In the genomic region with DNA sequence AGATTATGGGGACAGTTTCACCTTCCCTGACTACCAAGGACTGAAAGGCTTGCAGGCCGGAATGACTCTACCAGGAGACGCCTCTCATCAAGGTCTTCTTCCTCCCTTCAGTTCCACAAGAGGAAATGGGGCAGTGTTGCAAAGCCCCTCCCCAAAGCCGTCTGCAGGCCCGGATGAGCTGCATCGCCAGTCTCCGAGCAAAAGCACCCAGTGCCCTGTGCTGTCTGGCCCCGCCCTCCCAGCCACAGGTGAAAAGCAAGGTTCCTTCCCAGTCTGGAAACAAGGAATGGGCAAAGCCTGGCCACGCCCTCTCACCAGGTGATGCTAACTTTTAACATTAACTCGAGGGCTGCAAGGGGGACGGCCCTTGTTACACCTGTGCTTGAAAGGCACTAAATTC, we compare ENCODE assay signal across 10 mouse cellular contexts. TPM values are rescaled to one million over a fixed set of nuclear protein-coding genes. Genes with fewer than 3 reads are reported as not detected.
DNase-seq lines count a peak whose midpoint lies in the region; ATAC-seq and TF ChIP-seq lines count a peak whose summit lies in the region.
"Had no signal": no experiment of that assay in that cellular context is flagged by ENCODE, and none has a peak within 500 bp of the region (broad histone marks: within the 10 kb centered on the region; RNA-seq: fewer than 3 reads in every experiment).

No protein-coding gene starts in this region.

- ATAC-seq in forebrain, embryonic 15.5 days (replicated peaks): no peak
- ATAC-seq in forebrain, embryonic 12.5 days (ENCODE audit: low FRiP score): no peak
- no peak for ATAC-seq in embryonic facial prominence, embryonic 15.5 days (ENCODE audit: insufficient number of reproducible peaks, low FRiP score, low TSS enrichment, low read depth)
- ATAC-seq in stomach, embryonic 14.5 days (ENCODE audit: insufficient number of reproducible peaks, insufficient read depth, low FRiP score, low read depth): peak; percentile 35; the same call in 1 of the 2 replicates
- ATAC-seq in hindbrain, embryonic 14.5 days (ENCODE audit: low FRiP score): no peak
- no peak for ATAC-seq in hindbrain, postnatal 0 days

- peaks cover 26% of the 10 kb centered on the region for H3K36me3 ChIP-seq in forebrain, embryonic 15.5 days
- peaks cover 61% of the 10 kb centered on the region for H3K36me3 ChIP-seq in forebrain, embryonic 12.5 days (replicated peaks)
- peaks cover 40% of the 10 kb centered on the region for H3K36me3 ChIP-seq in embryonic facial prominence, embryonic 15.5 days
- peaks cover 20% of the 10 kb centered on the region for H3K36me3 ChIP-seq in stomach, embryonic 14.5 days (ENCODE audit: control insufficient read depth, insufficient read depth, low read length)
- H3K36me3 ChIP-seq in hindbrain, embryonic 14.5 days (replicated peaks; ENCODE audit: control insufficient read depth, insufficient read depth): peaks cover 37% of the 10 kb centered on the region
- peaks cover 23% of the 10 kb centered on the region; the same call in 1 of the 2 replicates for H3K36me3 ChIP-seq in hindbrain, postnatal 0 days (ENCODE audit: insufficient read depth, low read length)

- 65% methylated on average over 10 of the region's 10 CpGs for WGBS in forebrain, embryonic 15.5 days
- whole genome bisulfite sequencing in forebrain, embryonic 12.5 days: 65% methylated on average over 10 of the region's 10 CpGs
- 48% methylated on average over 10 of the region's 10 CpGs for WGBS in embryonic facial prominence, embryonic 15.5 days
- WGBS in stomach, embryonic 14.5 days: 52% methylated on average over 10 of the region's 10 CpGs
- 68% methylated on average over 10 of the region's 10 CpGs for WGBS in hindbrain, embryonic 14.5 days
- 62% methylated on average over 10 of the region's 10 CpGs for WGBS in hindbrain, postnatal 0 days

- no peaks in the 10 kb centered on the region for H3K9me3 ChIP-seq in forebrain, embryonic 15.5 days
- no peaks in the 10 kb centered on the region for H3K9me3 ChIP-seq in forebrain, embryonic 12.5 days
- H3K9me3 ChIP-seq in embryonic facial prominence, embryonic 15.5 days (replicated peaks): no peaks in the 10 kb centered on the region
- H3K9me3 ChIP-seq in stomach, embryonic 14.5 days (ENCODE audit: control insufficient read depth, low read depth, low read length): no peaks in the 10 kb centered on the region
- H3K9me3 ChIP-seq in hindbrain, embryonic 14.5 days (ENCODE audit: control insufficient read depth, low read length): no peaks in the 10 kb centered on the region
- H3K9me3 ChIP-seq in hindbrain, postnatal 0 days (ENCODE audit: low read length): no peaks in the 10 kb centered on the region

- peaks cover 19% of the 10 kb centered on the region for H3K4me1 ChIP-seq in forebrain, embryonic 15.5 days
- H3K4me1 ChIP-seq in forebrain, embryonic 12.5 days: peaks cover 10% of the 10 kb centered on the region
- H3K4me1 ChIP-seq in embryonic facial prominence, embryonic 15.5 days: peaks cover 21% of the 10 kb centered on the region
- H3K4me1 ChIP-seq in stomach, embryonic 14.5 days (ENCODE audit: control insufficient read depth, insufficient read depth, low read length): peaks cover 14% of the 10 kb centered on the region; the same call in 1 of the 2 replicates
- H3K4me1 ChIP-seq in hindbrain, embryonic 14.5 days (replicated peaks; ENCODE audit: control insufficient read depth, insufficient read depth, low read length): no peaks in the 10 kb centered on the region
- peaks cover 3% of the 10 kb centered on the region; the same call in 1 of the 2 replicates for H3K4me1 ChIP-seq in hindbrain, postnatal 0 days (ENCODE audit: insufficient read depth, low read length)

- no peak overlapping the region for H3K4me2 ChIP-seq in forebrain, embryonic 15.5 days (replicated peaks)
- no peak overlapping the region for H3K4me2 ChIP-seq in forebrain, embryonic 12.5 days
- no peak overlapping the region for H3K4me2 ChIP-seq in embryonic facial prominence, embryonic 15.5 days (replicated peaks)
- H3K4me2 ChIP-seq in stomach, embryonic 14.5 days (replicated peaks; ENCODE audit: low read depth, low read length): no peak overlapping the region
- no peak overlapping the region for H3K4me2 ChIP-seq in hindbrain, embryonic 14.5 days (replicated peaks)
- H3K4me2 ChIP-seq in hindbrain, postnatal 0 days (ENCODE audit: low read depth, low read length): no peak overlapping the region

- peak overlapping the region; percentile 31; the same call in 1 of the 2 replicates for H3K27ac ChIP-seq in forebrain, embryonic 15.5 days (replicated peaks)
- H3K27ac ChIP-seq in forebrain, embryonic 12.5 days: no peak overlapping the region
- H3K27ac ChIP-seq in embryonic facial prominence, embryonic 15.5 days (replicated peaks): 0 out of 2 replicates have a peak overlapping the region, but pooled peaks have one; percentile 8
- peak overlapping the region; percentile 58; the same call in 1 of the 2 replicates for H3K27ac ChIP-seq in stomach, embryonic 14.5 days (ENCODE audit: low read length)
- H3K27ac ChIP-seq in hindbrain, embryonic 14.5 days: no peak overlapping the region
- no peak overlapping the region for H3K27ac ChIP-seq in hindbrain, postnatal 0 days

- no peak overlapping the region for H3K4me3 ChIP-seq in forebrain, embryonic 15.5 days
- H3K4me3 ChIP-seq in forebrain, embryonic 12.5 days (replicated peaks): no peak overlapping the region
- H3K4me3 ChIP-seq in embryonic facial prominence, embryonic 15.5 days (replicated peaks): no peak overlapping the region
- no peak overlapping the region for H3K4me3 ChIP-seq in stomach, embryonic 14.5 days (ENCODE audit: low read depth, low read length)
- no peak overlapping the region for H3K4me3 ChIP-seq in hindbrain, embryonic 14.5 days (replicated peaks; ENCODE audit: low read length)
- H3K4me3 ChIP-seq in hindbrain, postnatal 0 days (ENCODE audit: low read length): no peak overlapping the region
- H3K4me3 ChIP-seq: myocyte had no signal

- TF ChIP-seq CTCF in hindbrain, postnatal 0 days (IDR thresholded peaks at IDR 0.05; ENCODE audit: low read depth): no peak

- H3K9ac ChIP-seq in forebrain, embryonic 15.5 days (replicated peaks): no peak overlapping the region
- no peak overlapping the region for H3K9ac ChIP-seq in forebrain, embryonic 12.5 days
- H3K9ac ChIP-seq in embryonic facial prominence, embryonic 15.5 days: no peak overlapping the region
- no peak overlapping the region for H3K9ac ChIP-seq in stomach, embryonic 14.5 days (replicated peaks; ENCODE audit: low read depth, low read length)
- H3K9ac ChIP-seq in hindbrain, embryonic 14.5 days: no peak overlapping the region
- H3K9ac ChIP-seq in hindbrain, postnatal 0 days (replicated peaks; ENCODE audit: low read length): no peak overlapping the region

- H3K27me3 ChIP-seq in forebrain, embryonic 15.5 days: no peaks in the 10 kb centered on the region
- H3K27me3 ChIP-seq in forebrain, embryonic 12.5 days: no peaks in the 10 kb centered on the region
- no peaks in the 10 kb centered on the region for H3K27me3 ChIP-seq in embryonic facial prominence, embryonic 15.5 days
- no peaks in the 10 kb centered on the region for H3K27me3 ChIP-seq in stomach, embryonic 14.5 days (ENCODE audit: control insufficient read depth, insufficient read depth, low read length)
- H3K27me3 ChIP-seq in hindbrain, embryonic 14.5 days (ENCODE audit: control insufficient read depth, insufficient read depth, low read length): no peaks in the 10 kb centered on the region
- H3K27me3 ChIP-seq in hindbrain, postnatal 0 days (ENCODE audit: insufficient read depth, low read length): no peaks in the 10 kb centered on the region

- DNase-seq in kidney, postnatal 4 days: peak; percentile 65 to 76
- DNase-seq in hindbrain, embryonic 14.5 days (ENCODE audit: low spot score): no peak
- no peak for DNase-seq in hindbrain, postnatal 0 days (ENCODE audit: low spot score)
- no peak for DNase-seq in adrenal gland, postnatal 36 days
- DNase-seq: heart, postnatal 4 days had no signal

RNA-seq across cellular contexts. Expression of a gene that starts 16.8 kb away (rescaled TPM):
- 39.6 and 42.2 TPM in 2 replicates for polyA plus RNA-seq in forebrain, embryonic 15.5 days (2015; fragmentation: Nextera tagmentation; extraction: Ambion mirVana)
- polyA plus RNA-seq in forebrain, embryonic 12.5 days (2016; fragmentation: Nextera tagmentation; extraction: Ambion mirVana): 23.9 and 25.1 TPM in 2 replicates
- polyA plus RNA-seq in embryonic facial prominence, embryonic 15.5 days (2015; fragmentation: Nextera tagmentation; extraction: Ambion mirVana): 26.9 and 27.0 TPM in 2 replicates
- 18.6 and 24.0 TPM in 2 replicates for polyA plus RNA-seq in stomach, embryonic 14.5 days (2014; fragmentation: Nextera tagmentation; extraction: Ambion mirVana)
- polyA plus RNA-seq in hindbrain, embryonic 14.5 days (2014; fragmentation: Nextera tagmentation; extraction: Ambion mirVana): 25.5 and 30.2 TPM in 2 replicates
- 63.3 and 67.9 TPM in 2 replicates for total RNA-seq in hindbrain, postnatal 0 days (2014; rRNA removed)
- polyA plus RNA-seq in hindbrain, postnatal 0 days (2015; fragmentation: Nextera tagmentation; extraction: Ambion mirVana): 35.0 and 35.6 TPM in 2 replicates
- total RNA-seq in adrenal gland, postnatal 36 days (2021): 10 to 100 TPM; 27.4 to 27.7 TPM

RNA-seq across cellular contexts. Expression of a gene that starts 17.3 kb away (rescaled TPM):
- polyA plus RNA-seq in forebrain, embryonic 15.5 days (2015; fragmentation: Nextera tagmentation; extraction: Ambion mirVana): 47.1 and 47.2 TPM in 2 replicates
- polyA plus RNA-seq in forebrain, embryonic 12.5 days (2016; fragmentation: Nextera tagmentation; extraction: Ambion mirVana): 53.2 and 56.7 TPM in 2 replicates
- polyA plus RNA-seq in embryonic facial prominence, embryonic 15.5 days (2015; fragmentation: Nextera tagmentation; extraction: Ambion mirVana): 48.6 and 49.5 TPM in 2 replicates
- polyA plus RNA-seq in stomach, embryonic 14.5 days (2014; fragmentation: Nextera tagmentation; extraction: Ambion mirVana): 46.8 and 51.2 TPM in 2 replicates
- 42.3 and 43.7 TPM in 2 replicates for polyA plus RNA-seq in hindbrain, embryonic 14.5 days (2014; fragmentation: Nextera tagmentation; extraction: Ambion mirVana)
- total RNA-seq in hindbrain, postnatal 0 days (2014; rRNA removed): 29.5 and 36.8 TPM in 2 replicates
- 50.6 and 51.5 TPM in 2 replicates for polyA plus RNA-seq in hindbrain, postnatal 0 days (2015; fragmentation: Nextera tagmentation; extraction: Ambion mirVana)
- 10 to 100 TPM; 32.0 to 39.7 TPM for total RNA-seq in adrenal gland, postnatal 36 days (2021)

RNA-seq across cellular contexts. Expression of a gene that starts 17.6 kb away (rescaled TPM):
- 25.2 and 27.6 TPM in 2 replicates for polyA plus RNA-seq in forebrain, embryonic 15.5 days (2015; fragmentation: Nextera tagmentation; extraction: Ambion mirVana)
- polyA plus RNA-seq in forebrain, embryonic 12.5 days (2016; fragmentation: Nextera tagmentation; extraction: Ambion mirVana): 24.5 and 25.7 TPM in 2 replicates
- 19.2 and 19.6 TPM in 2 replicates for polyA plus RNA-seq in embryonic facial prominence, embryonic 15.5 days (2015; fragmentation: Nextera tagmentation; extraction: Ambion mirVana)
- polyA plus RNA-seq in stomach, embryonic 14.5 days (2014; fragmentation: Nextera tagmentation; extraction: Ambion mirVana): 21.3 and 25.4 TPM in 2 replicates
- polyA plus RNA-seq in hindbrain, embryonic 14.5 days (2014; fragmentation: Nextera tagmentation; extraction: Ambion mirVana): 22.2 and 24.2 TPM in 2 replicates
- total RNA-seq in hindbrain, postnatal 0 days (2014; rRNA removed): 17.7 and 32.4 TPM in 2 replicates
- polyA plus RNA-seq in hindbrain, postnatal 0 days (2015; fragmentation: Nextera tagmentation; extraction: Ambion mirVana): 19.7 and 22.5 TPM in 2 replicates
- total RNA-seq in adrenal gland, postnatal 36 days (2021): 10 to 100 TPM; 13.4 to 18.7 TPM

RNA-seq across cellular contexts. Expression of a gene that starts 17.7 kb away (rescaled TPM):
- polyA plus RNA-seq in forebrain, embryonic 15.5 days (2015; fragmentation: Nextera tagmentation; extraction: Ambion mirVana): 36.9 and 37.6 TPM in 2 replicates
- 35.3 and 38.3 TPM in 2 replicates for polyA plus RNA-seq in forebrain, embryonic 12.5 days (2016; fragmentation: Nextera tagmentation; extraction: Ambion mirVana)
- polyA plus RNA-seq in embryonic facial prominence, embryonic 15.5 days (2015; fragmentation: Nextera tagmentation; extraction: Ambion mirVana): 26.7 and 27.6 TPM in 2 replicates
- polyA plus RNA-seq in stomach, embryonic 14.5 days (2014; fragmentation: Nextera tagmentation; extraction: Ambion mirVana): 20.7 and 24.4 TPM in 2 replicates
- polyA plus RNA-seq in hindbrain, embryonic 14.5 days (2014; fragmentation: Nextera tagmentation; extraction: Ambion mirVana): 38.0 and 41.9 TPM in 2 replicates
- 59.9 and 63.8 TPM in 2 replicates for total RNA-seq in hindbrain, postnatal 0 days (2014; rRNA removed)
- 30.6 and 31.3 TPM in 2 replicates for polyA plus RNA-seq in hindbrain, postnatal 0 days (2015; fragmentation: Nextera tagmentation; extraction: Ambion mirVana)
- 10 to 100 TPM; 35.4 to 39.5 TPM for total RNA-seq in adrenal gland, postnatal 36 days (2021)

RNA-seq across cellular contexts. Expression of a gene that starts 43.2 kb away (rescaled TPM):
- polyA plus RNA-seq in forebrain, embryonic 15.5 days (2015; fragmentation: Nextera tagmentation; extraction: Ambion mirVana): 0.18 and 0.38 TPM in 2 replicates
- polyA plus RNA-seq in forebrain, embryonic 12.5 days (2016; fragmentation: Nextera tagmentation; extraction: Ambion mirVana): 0.32 and 0.69 TPM in 2 replicates
- polyA plus RNA-seq in embryonic facial prominence, embryonic 15.5 days (2015; fragmentation: Nextera tagmentation; extraction: Ambion mirVana): 1.6 and 2.1 TPM in 2 replicates
- 0.49 and 0.52 TPM in 2 replicates for polyA plus RNA-seq in stomach, embryonic 14.5 days (2014; fragmentation: Nextera tagmentation; extraction: Ambion mirVana)
- polyA plus RNA-seq in hindbrain, embryonic 14.5 days (2014; fragmentation: Nextera tagmentation; extraction: Ambion mirVana): 0.27 and 0.54 TPM in 2 replicates
- not detected in 2 replicates for total RNA-seq in hindbrain, postnatal 0 days (2014; rRNA removed)
- 0.19 and 0.25 TPM in 2 replicates for polyA plus RNA-seq in hindbrain, postnatal 0 days (2015; fragmentation: Nextera tagmentation; extraction: Ambion mirVana)
- under 1 TPM; 0.23 to 0.76 TPM for total RNA-seq in adrenal gland, postnatal 36 days (2021)
- total RNA-seq: heart, postnatal 4 days had no signal

Comparison
In these comparisons a context has a peak if more than half of its experiments do, and no peak if none do; other contexts are left out.
1. H3K27ac ChIP-seq: peak in forebrain, embryonic 15.5 days (single experiment), embryonic facial prominence, embryonic 15.5 days (single experiment) and stomach, embryonic 14.5 days (single experiment); none in forebrain, embryonic 12.5 days (single experiment), hindbrain, embryonic 14.5 days (single experiment) and hindbrain, postnatal 0 days (single experiment).
2. DNase-seq: peak in kidney, postnatal 4 days (2 of 2); none in hindbrain, embryonic 14.5 days (single experiment), hindbrain, postnatal 0 days (single experiment) and adrenal gland, postnatal 36 days (0 of 2).